Mouse (Mus musculus): Measurements from ENCODE around the gene Kif2c. TPM values are rescaled to one million over a fixed set of nuclear protein-coding genes. Genes with fewer than 3 reads are reported as not detected.

The Kif2c gene
- polyA plus RNA-seq, 1 experiment from 2014 or later = 12.9 TPM

DNA sequence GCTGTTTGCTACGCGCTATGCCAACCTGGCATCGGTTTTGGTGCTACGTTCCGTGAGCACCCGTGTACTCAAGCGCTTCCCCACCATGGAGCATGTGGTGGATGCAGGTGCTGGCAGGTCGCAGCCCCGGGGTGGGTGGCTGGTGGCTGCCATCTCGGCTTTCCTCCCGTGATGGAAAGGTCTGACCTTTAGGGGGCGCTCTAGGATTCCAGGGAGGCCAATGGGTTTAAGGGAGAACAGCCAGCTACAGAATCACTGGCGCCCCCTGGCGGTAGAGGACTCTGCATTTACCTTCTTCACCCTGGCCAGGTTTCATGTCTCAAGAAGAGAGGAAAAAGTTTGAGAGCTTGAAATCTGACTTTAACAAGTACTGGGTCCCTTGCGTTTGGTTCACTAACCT is 36.3 kb downstream of the Kif2c start:
- 31% methylated on average over 15 of the region's 15 CpGs for WGBS
- no peak for ATAC-seq (ENCODE audit: low FRiP score, low read depth)
- H3K4me2 ChIP-seq = no peak overlapping the region
- H3K9me3 ChIP-seq = no peaks in the 10 kb centered on the region
- H3K27ac ChIP-seq (replicated peaks) = no peak overlapping the region
- no peaks in the 10 kb centered on the region for H3K4me1 ChIP-seq (replicated peaks)
- H3K36me3 ChIP-seq = peaks cover 17% of the 10 kb centered on the region
- H3K4me3 ChIP-seq = no peak overlapping the region
- H3K9ac ChIP-seq = no peak overlapping the region
- H3K27me3 ChIP-seq = no peaks in the 10 kb centered on the region

DNA sequence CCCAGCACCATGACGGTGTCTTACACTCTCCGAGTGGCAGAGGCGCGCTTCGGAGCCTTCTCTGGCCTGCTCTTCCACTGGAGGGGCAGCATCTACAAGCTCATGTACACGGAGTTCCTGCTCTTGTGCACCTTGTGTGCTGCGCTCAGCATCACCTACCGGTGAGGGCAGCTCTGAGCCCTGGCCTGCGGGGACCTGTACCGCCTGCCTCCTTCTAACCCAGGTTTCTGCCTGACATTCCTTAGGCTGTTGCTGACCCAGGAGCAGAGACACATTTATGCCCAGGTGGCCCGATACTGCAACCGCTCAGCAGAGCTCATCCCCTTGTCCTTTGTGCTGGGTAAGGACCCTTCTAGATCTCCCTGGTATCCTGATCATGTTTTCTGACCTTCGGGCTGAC is 37.2 kb downstream of the Kif2c start:
- no peak overlapping the region for H3K9ac ChIP-seq
- ATAC-seq (ENCODE audit: low FRiP score, low read depth) = no peak
- H3K27ac ChIP-seq (replicated peaks) = no peak overlapping the region
- no peaks in the 10 kb centered on the region for H3K9me3 ChIP-seq
- 93% methylated on average over 13 of the region's 13 CpGs for WGBS
- H3K4me3 ChIP-seq = no peak overlapping the region
- no peak overlapping the region for H3K4me2 ChIP-seq
- no peaks in the 10 kb centered on the region for H3K27me3 ChIP-seq
- no peaks in the 10 kb centered on the region for H3K4me1 ChIP-seq (replicated peaks)
- peaks cover 8% of the 10 kb centered on the region for H3K36me3 ChIP-seq

DNA sequence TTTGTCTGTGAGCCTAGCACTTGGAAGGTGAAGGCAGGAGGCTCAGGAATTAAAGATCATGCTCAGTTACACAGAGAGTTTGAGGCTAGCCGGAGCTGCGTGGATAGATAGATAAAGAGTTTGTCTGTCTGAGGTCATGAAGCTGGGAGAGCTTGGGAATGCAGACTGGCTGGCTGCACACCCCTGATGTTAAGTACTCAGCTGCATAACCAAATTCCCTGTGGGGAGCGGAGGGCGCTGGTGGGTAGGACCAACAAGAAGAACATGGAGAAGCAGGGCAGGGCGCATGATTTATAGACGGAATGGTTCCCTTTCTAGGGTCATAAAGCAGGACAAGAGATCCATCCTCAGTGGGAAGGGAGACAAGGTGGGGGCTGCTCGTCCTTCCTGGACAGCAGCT is 39.4 kb downstream of the Kif2c start:
- Histone ChIP-seq H3K4me1 (replicated peaks) (no peaks in the 10 kb centered on the region), H3K9ac (no peak overlapping the region), H3K36me3 (no peaks in the 10 kb centered on the region), H3K9me3 (no peaks in the 10 kb centered on the region), H3K27me3 (no peaks in the 10 kb centered on the region), H3K27ac (replicated peaks) (no peak overlapping the region), H3K4me3 (no peak overlapping the region), H3K4me2 (no peak overlapping the region)
- ATAC-seq (ENCODE audit: low FRiP score, low read depth) = no peak
- WGBS = 77% methylated on average over 7 of the region's 7 CpGs

DNA sequence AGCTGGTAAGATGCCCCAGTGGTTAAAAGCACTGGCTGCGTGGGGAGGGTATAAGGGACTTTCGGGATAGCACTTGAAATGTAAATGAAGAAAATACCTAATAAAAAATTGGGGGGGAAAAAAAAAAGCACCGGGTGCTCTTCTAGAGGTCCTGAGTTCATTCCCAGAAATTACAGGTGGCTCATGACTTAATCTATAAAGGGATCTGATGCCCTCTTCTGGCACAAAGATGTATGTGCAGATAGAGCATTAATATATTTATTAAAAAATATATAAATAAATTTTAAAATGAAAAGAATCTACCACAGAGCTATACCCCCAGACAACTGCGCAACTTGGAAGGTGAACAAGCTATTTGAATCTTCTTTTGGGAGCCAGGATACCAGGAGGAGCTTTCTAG is 41.8 kb downstream of the Kif2c start:
- H3K27ac ChIP-seq (replicated peaks) = no peak overlapping the region
- no peaks in the 10 kb centered on the region for H3K27me3 ChIP-seq
- H3K9ac ChIP-seq = no peak overlapping the region
- H3K36me3 ChIP-seq = no peaks in the 10 kb centered on the region
- H3K4me2 ChIP-seq = no peak overlapping the region
- WGBS = 35% methylated on average over 4 of the region's 4 CpGs
- no peak overlapping the region for H3K4me3 ChIP-seq
- no peak for ATAC-seq (ENCODE audit: low FRiP score, low read depth)
- no peaks in the 10 kb centered on the region for H3K9me3 ChIP-seq
- no peaks in the 10 kb centered on the region for H3K4me1 ChIP-seq (replicated peaks)

DNA sequence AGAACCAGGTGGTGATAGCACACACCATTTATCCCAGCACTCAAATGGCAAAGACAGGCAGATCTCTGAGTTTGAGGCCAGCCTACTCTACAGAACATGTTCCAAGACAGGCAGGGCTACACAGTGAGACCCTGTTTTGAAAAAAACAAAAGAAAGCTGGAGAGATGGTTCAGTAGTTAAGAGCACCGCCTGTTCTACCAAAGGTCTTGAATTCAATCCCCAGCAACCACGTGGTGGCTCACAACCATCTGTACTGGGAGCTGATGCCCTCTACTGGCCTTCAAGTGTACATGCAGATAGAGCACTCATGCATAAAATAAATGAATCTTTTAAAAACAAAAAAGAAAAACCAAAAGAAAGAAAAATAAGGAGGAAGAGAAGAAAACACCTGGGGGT is 43.2 kb downstream of the Kif2c start:
- no peaks in the 10 kb centered on the region for H3K36me3 ChIP-seq
- whole genome bisulfite sequencing = 3% methylated on average over 2 of the region's 2 CpGs
- no peaks in the 10 kb centered on the region for H3K27me3 ChIP-seq

DNA sequence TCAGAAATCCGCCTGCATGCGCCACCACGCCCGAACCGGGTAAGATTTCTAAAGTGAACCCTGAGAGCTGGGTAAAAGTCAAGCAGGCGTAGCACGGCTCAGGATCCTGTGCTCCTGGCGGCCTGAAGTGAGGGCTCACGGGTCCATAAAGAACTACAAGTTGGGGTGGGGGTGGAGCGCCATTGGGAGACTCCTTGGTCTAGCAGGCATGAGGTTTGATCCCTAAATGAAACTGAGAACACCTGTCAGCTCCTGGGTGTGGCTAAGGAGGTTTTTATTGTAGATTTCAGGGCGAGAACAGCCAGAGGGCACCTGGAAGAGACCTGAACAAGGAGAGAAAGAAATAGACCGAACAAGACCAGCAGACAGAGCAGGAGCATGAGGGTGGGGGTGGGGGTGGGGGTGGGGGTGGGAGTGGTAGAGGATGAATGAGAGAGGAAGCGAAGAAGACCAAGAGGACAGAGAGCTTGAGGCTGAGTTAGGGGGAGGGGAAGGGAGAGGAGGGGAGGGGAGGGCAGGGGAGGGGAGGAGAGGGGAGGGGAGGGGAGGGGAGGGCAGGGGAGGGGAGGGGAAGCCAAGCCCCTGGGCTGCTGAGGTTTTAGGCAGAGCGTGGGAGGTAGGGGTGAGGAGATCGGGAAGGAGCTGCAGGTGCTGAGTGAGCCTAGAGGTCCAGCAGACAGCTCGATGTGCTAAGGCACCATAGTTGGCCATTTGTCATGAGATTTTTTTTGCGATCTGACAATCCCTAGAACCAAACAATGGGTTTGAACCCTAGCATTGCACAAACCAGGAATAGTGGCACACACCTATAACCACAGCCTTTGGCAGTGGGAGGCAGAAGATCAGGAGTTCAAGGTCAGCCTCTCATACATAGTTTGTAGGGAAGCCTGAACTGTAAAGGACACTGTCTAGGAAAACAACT is 43.9 kb downstream of the Kif2c start:
- H3K9me3 ChIP-seq = no peaks in the 10 kb centered on the region
- WGBS = 74% methylated on average over 16 of the region's 17 CpGs
- H3K36me3 ChIP-seq = no peaks in the 10 kb centered on the region
- H3K4me3 ChIP-seq = no peak overlapping the region
- H3K4me2 ChIP-seq = no peak overlapping the region
- peaks cover 7% of the 10 kb centered on the region for H3K4me1 ChIP-seq (replicated peaks)
- no peak overlapping the region for H3K9ac ChIP-seq
- H3K27me3 ChIP-seq = no peaks in the 10 kb centered on the region
- ATAC-seq (ENCODE audit: low FRiP score, low read depth) = no peak
- H3K27ac ChIP-seq (replicated peaks) = no peak overlapping the region

More for the DNA sequence above, 43.2 kb downstream of the Kif2c start:
- ATAC-seq (ENCODE audit: low FRiP score, low read depth) = no peak
- H3K4me3 ChIP-seq = no peak overlapping the region
- no peak overlapping the region for H3K27ac ChIP-seq (replicated peaks)
- no peaks in the 10 kb centered on the region for H3K9me3 ChIP-seq
- no peak overlapping the region for H3K9ac ChIP-seq
- H3K4me2 ChIP-seq = no peak overlapping the region
- H3K4me1 ChIP-seq (replicated peaks) = peaks cover 5% of the 10 kb centered on the region

DNA sequence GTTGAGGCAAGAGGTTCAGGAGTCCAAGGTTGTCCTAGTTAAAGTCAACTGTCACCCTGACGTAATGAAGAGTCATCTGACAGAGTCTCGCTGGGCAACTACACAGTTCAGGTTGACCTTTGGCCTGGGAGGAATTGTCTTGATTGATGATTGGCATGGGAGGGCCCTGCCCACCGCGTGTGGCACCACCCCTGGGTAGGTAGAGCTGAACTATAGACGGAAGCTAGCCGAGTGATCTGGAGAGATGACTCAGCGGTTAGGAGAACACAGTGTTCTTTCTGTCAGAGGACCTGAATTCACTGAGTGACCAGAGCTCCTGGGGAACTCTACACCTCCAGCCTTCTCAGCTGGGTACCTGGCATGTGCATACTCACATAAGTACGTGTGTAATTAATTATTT is 46.4 kb downstream of the Kif2c start:
- Histone ChIP-seq H3K27me3 (no peaks in the 10 kb centered on the region), H3K9ac (no peak overlapping the region), H3K36me3 (0 out of 2 replicates have a peak, but pooled peaks cover under 1% of the 10 kb centered on the region), H3K9me3 (no peaks in the 10 kb centered on the region), H3K27ac (replicated peaks) (no peak overlapping the region), H3K4me1 (replicated peaks) (peaks cover 30% of the 10 kb centered on the region), H3K4me2 (no peak overlapping the region), H3K4me3 (no peak overlapping the region)
- ATAC-seq (ENCODE audit: low FRiP score, low read depth) = no peak
- WGBS = 21% methylated on average over 8 of the region's 8 CpGs

DNA sequence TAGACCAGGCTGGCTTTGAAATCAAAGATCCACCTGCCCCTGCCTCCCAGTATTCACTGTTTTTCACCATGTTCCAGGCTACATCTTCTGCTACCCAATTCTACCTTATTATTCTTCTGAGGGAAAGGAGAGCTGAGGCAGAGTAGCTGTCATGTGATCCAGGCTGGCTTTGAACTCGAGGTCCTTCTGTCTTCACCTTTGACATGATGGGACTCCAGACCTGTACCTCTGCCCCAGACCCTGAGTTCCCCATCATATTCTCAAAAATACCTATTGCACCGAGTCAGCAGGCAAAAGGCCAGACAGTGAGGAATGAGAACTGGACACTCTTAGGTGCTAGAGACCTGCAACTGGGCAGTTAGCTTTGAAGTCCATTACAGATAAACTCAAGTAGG is 47.8 kb downstream of the Kif2c start:
- H3K27ac ChIP-seq (replicated peaks) = peak overlapping the region; percentile 65
- no peaks in the 10 kb centered on the region for H3K27me3 ChIP-seq
- H3K4me1 ChIP-seq (replicated peaks) = peaks cover 36% of the 10 kb centered on the region
- H3K4me2 ChIP-seq = peak overlapping the region; percentile 81
- peaks cover 11% of the 10 kb centered on the region; the same call in 1 of the 2 replicates for H3K36me3 ChIP-seq
- H3K4me3 ChIP-seq = no peak overlapping the region
- no peaks in the 10 kb centered on the region for H3K9me3 ChIP-seq
- WGBS = 47% methylated on average over 2 of the region's 2 CpGs
- ATAC-seq (ENCODE audit: low FRiP score, low read depth) = no peak
- no peak overlapping the region for H3K9ac ChIP-seq

DNA sequence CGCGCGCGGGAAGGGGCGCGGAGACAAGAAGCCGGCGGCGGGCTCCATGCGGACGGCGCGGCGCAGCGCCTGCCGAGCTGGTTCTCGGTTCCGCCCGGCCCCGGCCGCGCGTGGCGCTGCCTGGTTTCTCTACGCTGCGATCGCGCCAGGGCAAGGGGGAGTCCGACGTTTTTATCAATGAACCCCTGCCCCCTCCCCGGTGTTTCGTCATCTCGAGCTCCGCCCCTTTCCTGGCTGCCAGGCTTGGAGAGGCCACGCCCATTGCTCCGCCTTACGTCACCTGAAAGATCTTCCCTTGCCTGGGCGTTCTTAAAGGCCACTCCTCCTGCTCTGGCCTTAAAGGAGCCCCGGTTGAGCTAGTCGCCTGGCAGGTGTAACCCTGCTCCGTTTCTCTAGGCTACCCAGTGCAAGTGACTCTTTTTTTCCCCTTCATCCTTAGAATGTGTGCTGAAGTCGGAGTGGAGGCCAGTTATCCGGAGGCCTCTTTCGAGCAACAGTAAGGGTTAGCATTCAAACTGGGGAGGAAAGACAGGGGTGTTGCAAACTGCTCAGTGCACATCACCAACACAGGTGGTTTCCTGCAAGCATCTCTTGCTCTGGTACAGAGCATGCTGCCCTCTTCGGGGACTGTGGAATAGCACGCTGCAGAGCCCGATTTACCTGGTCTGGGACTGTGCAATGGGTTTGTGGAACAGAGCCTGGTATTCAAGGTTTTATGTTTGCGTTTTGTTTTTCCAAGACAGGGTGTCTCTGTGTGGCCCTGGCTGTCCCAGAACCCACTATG is 48.4 kb downstream of the Kif2c start, which contains the start of gene Plk3:
Gene Plk3, minus strand, starts transcription at position 147 of the 784 bp plus-strand sequence.
- peak within 1 kb of the TSS; percentile 81 for H3K9ac ChIP-seq
- H3K9me3 ChIP-seq = no peaks in the 10 kb centered on the region
- peaks cover 36% of the 10 kb centered on the region for H3K4me1 ChIP-seq (replicated peaks)
- H3K27me3 ChIP-seq = no peaks in the 10 kb centered on the region
- WGBS = 3% methylated on average over 30 of the region's 48 CpGs
- H3K36me3 ChIP-seq = peaks cover 13% of the 10 kb centered on the region; the same call in 1 of the 2 replicates
- H3K4me2 ChIP-seq = peak within 1 kb of the TSS; percentile 81
- peak within 1 kb of the TSS; percentile 84 for H3K27ac ChIP-seq (replicated peaks)
- peak; percentile 93 for ATAC-seq (ENCODE audit: low FRiP score, low read depth)
- H3K4me3 ChIP-seq = peak within 1 kb of the TSS; percentile 91

DNA sequence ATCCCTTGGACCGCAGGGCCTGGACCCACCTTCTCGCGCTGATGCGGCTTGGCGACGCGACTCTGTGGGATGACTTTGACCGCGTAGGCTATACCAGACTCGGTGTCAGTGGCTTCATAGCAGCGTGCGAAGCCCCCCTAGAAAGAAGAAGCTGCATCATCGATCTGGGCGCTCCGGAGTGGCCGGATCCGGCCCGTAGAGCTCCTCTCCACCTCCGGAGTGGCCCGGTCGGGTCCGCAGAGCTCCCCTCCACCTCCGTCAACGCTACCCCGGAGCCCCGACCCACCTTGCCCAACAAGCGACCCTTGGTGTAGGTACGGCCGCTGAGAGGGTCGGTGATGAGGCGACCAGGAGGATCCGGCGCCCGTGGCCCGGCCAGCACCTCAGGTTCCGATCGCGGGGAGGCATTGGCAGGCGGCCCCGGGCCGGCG is 49.1 kb downstream of the Kif2c start:
- Histone ChIP-seq H3K27me3 (no peaks in the 10 kb centered on the region), H3K4me3 (peak overlapping the region; percentile 91), H3K9me3 (no peaks in the 10 kb centered on the region), H3K36me3 (peaks cover 20% of the 10 kb centered on the region), H3K27ac (replicated peaks) (peak overlapping the region; percentile 84), H3K9ac (peak overlapping the region; percentile 81), H3K4me1 (replicated peaks) (peaks cover 36% of the 10 kb centered on the region), H3K4me2 (peak overlapping the region; percentile 81)
- 0% methylated on average over 42 of the region's 42 CpGs for WGBS
- peak; percentile 54 for ATAC-seq (ENCODE audit: low FRiP score, low read depth)

DNA sequence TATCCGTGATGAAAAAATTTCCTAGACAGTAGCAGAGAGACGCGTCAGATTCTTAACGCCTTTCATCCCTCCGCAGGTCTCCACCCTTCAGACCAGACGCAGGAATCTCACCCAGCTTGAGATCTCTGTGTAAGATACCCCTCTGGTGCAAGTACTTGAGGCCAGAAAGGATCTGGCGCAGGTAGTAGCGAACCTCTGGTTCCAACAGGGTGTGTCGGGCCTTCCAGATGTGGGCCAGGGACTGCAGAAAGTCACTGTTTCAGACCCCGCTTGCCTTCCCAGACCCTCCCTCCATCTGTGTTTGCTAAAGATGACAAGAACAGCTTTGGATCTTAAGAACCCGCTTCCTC is 49.7 kb downstream of the Kif2c start:
- H3K36me3 ChIP-seq = peaks cover 26% of the 10 kb centered on the region
- H3K9ac ChIP-seq = peak overlapping the region; percentile 81
- H3K27ac ChIP-seq (replicated peaks) = peak overlapping the region; percentile 84
- H3K9me3 ChIP-seq = no peaks in the 10 kb centered on the region
- H3K4me2 ChIP-seq = peak overlapping the region; percentile 81
- ATAC-seq (ENCODE audit: low FRiP score, low read depth) = no peak
- H3K27me3 ChIP-seq = no peaks in the 10 kb centered on the region
- 6% methylated on average over 11 of the region's 11 CpGs for WGBS
- H3K4me1 ChIP-seq (replicated peaks) = peaks cover 36% of the 10 kb centered on the region
- H3K4me3 ChIP-seq = peak overlapping the region; percentile 91

All from hindbrain, embryonic 15.5 days (tissue).